20 mouse cellular contexts compared by ENCODE assay signal in genomic region chr16:96120022-96120623, GRCm38 (mm10). TPM values are rescaled to one million over a fixed set of nuclear protein-coding genes. Genes with fewer than 3 reads are reported as not detected.
DNase-seq lines count a peak whose midpoint lies in the region; ATAC-seq and TF ChIP-seq lines count a peak whose summit lies in the region.
"Had no signal": no experiment of that assay in that cellular context is flagged by ENCODE, and none has a peak within 500 bp of the region (broad histone marks: within the 10 kb centered on the region; RNA-seq: fewer than 3 reads in every experiment).

No protein-coding gene starts in this region.

- no peak for TF ChIP-seq POLR2A in MEL (IDR thresholded peaks at IDR 0.05; ENCODE audit: control insufficient read depth in 1 of 2, insufficient read depth in 1 of 2, low read depth in 1 of 2, low read length in 2 of 2, poor library complexity in 1 of 2)
- TF ChIP-seq POLR2A in bone marrow macrophage, adult 2 months (IDR thresholded peaks at IDR 0.05; ENCODE audit: borderline replicate concordance, low read depth, low read length) = no peak

- DNase-seq in MEL (ENCODE audit: low read depth, low spot score) = peak; percentile 59
- DNase-seq in stomach, postnatal 0 days (ENCODE audit: low spot score) = no peak
- no peak for DNase-seq in frontal cortex, postnatal 10 days (ENCODE audit: low spot score in 2 of 2)
- DNase-seq: adrenal gland, postnatal 36 days; cerebellum, adult 11 months; cerebellum, adult 8-10 months; cerebellum, postnatal 14 days; gastrocnemius, postnatal 36 days; heart, adult 11 months; heart, postnatal 36 days had no signal

- no peaks in the 10 kb centered on the region for H3K79me2 ChIP-seq in MEL (ENCODE audit: control insufficient read depth, insufficient read depth, low read length, poor library complexity)

- H3K27me3 ChIP-seq in intestine, embryonic 15.5 days (replicated peaks) = no peaks in the 10 kb centered on the region
- no peaks in the 10 kb centered on the region for H3K27me3 ChIP-seq in intestine, postnatal 0 days (replicated peaks; ENCODE audit: control insufficient read depth, insufficient read depth, low read length)
- no peaks in the 10 kb centered on the region for H3K27me3 ChIP-seq in MEL (ENCODE audit: control insufficient read depth in 1 of 2, insufficient read depth in 2 of 2, low read length in 2 of 2)
- no peaks in the 10 kb centered on the region for H3K27me3 ChIP-seq in stomach, postnatal 0 days (ENCODE audit: control insufficient read depth, insufficient read depth, low read length)
- H3K27me3 ChIP-seq: embryonic facial prominence, embryonic 13.5 days; forebrain, embryonic 12.5 days; heart, embryonic 13.5 days; hindbrain, embryonic 15.5 days had no signal

- peak; percentile 45; the same call in 1 of the 2 replicates for ATAC-seq in intestine, embryonic 15.5 days
- ATAC-seq in intestine, postnatal 0 days = no peak
- 0 out of 2 replicates have a peak, but pooled peaks have one; percentile 18 for ATAC-seq in stomach, postnatal 0 days (ENCODE audit: low FRiP score, low TSS enrichment)
- ATAC-seq in megakaryocyte, adult 5-6 weeks (ENCODE audit: poor library complexity, severe bottlenecking) = no peak
- ATAC-seq: forebrain, embryonic 16.5 days; inflammation-experienced regulatory T-cells, adult 6 months had no signal

- H3K9me3 ChIP-seq in intestine, embryonic 15.5 days = no peaks in the 10 kb centered on the region
- H3K9me3 ChIP-seq in intestine, postnatal 0 days (ENCODE audit: control insufficient read depth) = no peaks in the 10 kb centered on the region
- H3K9me3 ChIP-seq in MEL (replicated peaks; ENCODE audit: insufficient read depth, low read length) = no peaks in the 10 kb centered on the region
- no peaks in the 10 kb centered on the region for H3K9me3 ChIP-seq in stomach, postnatal 0 days (ENCODE audit: control insufficient read depth, low read length)
- H3K9me3 ChIP-seq: embryonic facial prominence, embryonic 13.5 days; forebrain, embryonic 12.5 days; heart, embryonic 13.5 days; hindbrain, embryonic 15.5 days had no signal

- no peak overlapping the region for H3K9ac ChIP-seq in intestine, embryonic 15.5 days
- H3K9ac ChIP-seq in intestine, postnatal 0 days (ENCODE audit: low read depth, low read length) = no peak overlapping the region
- no peak overlapping the region for H3K9ac ChIP-seq in MEL (ENCODE audit: control insufficient read depth, low read depth, low read length, poor library complexity, severe bottlenecking)
- no peak overlapping the region for H3K9ac ChIP-seq in stomach, postnatal 0 days (ENCODE audit: low read length)
- H3K9ac ChIP-seq: embryonic facial prominence, embryonic 13.5 days; forebrain, embryonic 12.5 days; heart, embryonic 13.5 days; hindbrain, embryonic 15.5 days had no signal

- no peak overlapping the region for H3K4me3 ChIP-seq in intestine, embryonic 15.5 days (replicated peaks)
- no peak overlapping the region for H3K4me3 ChIP-seq in intestine, postnatal 0 days (ENCODE audit: low read depth, low read length)
- H3K4me3 ChIP-seq in MEL (ENCODE audit: control insufficient read depth in 1 of 2, insufficient read depth in 1 of 2, low read depth in 2 of 2, low read length in 2 of 2) = no peak overlapping the region
- H3K4me3 ChIP-seq in bone marrow macrophage, adult 2 months (ENCODE audit: insufficient read depth, low read length) = no peak overlapping the region
- no peak overlapping the region for H3K4me3 ChIP-seq in stomach, postnatal 0 days (ENCODE audit: low read depth, low read length)
- H3K4me3 ChIP-seq: embryonic facial prominence, embryonic 13.5 days; forebrain, embryonic 12.5 days; heart, embryonic 13.5 days; hindbrain, embryonic 15.5 days had no signal

- no peak for TF ChIP-seq CTCF in intestine, postnatal 0 days (IDR thresholded peaks at IDR 0.05; ENCODE audit: low read depth)
- TF ChIP-seq CTCF in MEL (IDR thresholded peaks at IDR 0.05 in 2 of 3, conservative IDR thresholded peaks at IDR 0.05 in 1 of 3; ENCODE audit: control insufficient read depth in 1 of 3, insufficient read depth in 1 of 3, low read depth in 2 of 3, low read length in 3 of 3, poor library complexity in 1 of 3, severe bottlenecking in 1 of 3) = no peak
- no peak for TF ChIP-seq CTCF in bone marrow macrophage, adult 2 months (IDR thresholded peaks at IDR 0.05; ENCODE audit: low read depth, low read length)
- TF ChIP-seq CTCF in stomach, postnatal 0 days (IDR thresholded peaks at IDR 0.05; ENCODE audit: low read depth) = no peak

- no peaks in the 10 kb centered on the region for H3K4me1 ChIP-seq in intestine, embryonic 15.5 days (replicated peaks)
- H3K4me1 ChIP-seq in intestine, postnatal 0 days (replicated peaks; ENCODE audit: control insufficient read depth, insufficient read depth, low read length) = no peaks in the 10 kb centered on the region
- H3K4me1 ChIP-seq in MEL (ENCODE audit: control insufficient read depth in 1 of 2, insufficient read depth in 2 of 2, low read length in 2 of 2) = peaks cover 0 to 6% of the 10 kb centered on the region in 2 experiments; a peak in 1 of 4 replicates
- H3K4me1 ChIP-seq in bone marrow macrophage, adult 2 months (ENCODE audit: control insufficient read depth, insufficient read depth, low read length) = peaks cover 11% of the 10 kb centered on the region
- no peaks in the 10 kb centered on the region for H3K4me1 ChIP-seq in stomach, postnatal 0 days (replicated peaks; ENCODE audit: control insufficient read depth, insufficient read depth)

- no peak overlapping the region for H3K4me2 ChIP-seq in intestine, embryonic 15.5 days (replicated peaks)
- no peak overlapping the region for H3K4me2 ChIP-seq in intestine, postnatal 0 days (replicated peaks; ENCODE audit: low read depth)
- no peak overlapping the region for H3K4me2 ChIP-seq in stomach, postnatal 0 days (replicated peaks; ENCODE audit: low read depth)
- H3K4me2 ChIP-seq: embryonic facial prominence, embryonic 13.5 days; forebrain, embryonic 12.5 days; heart, embryonic 13.5 days; hindbrain, embryonic 15.5 days had no signal

- H3K27ac ChIP-seq in intestine, embryonic 15.5 days = no peak overlapping the region
- no peak overlapping the region for H3K27ac ChIP-seq in intestine, postnatal 0 days (ENCODE audit: low read depth, low read length)
- H3K27ac ChIP-seq in MEL (ENCODE audit: control insufficient read depth, low read depth, low read length) = no peak overlapping the region
- peak overlapping the region; percentile 6; the same call in 1 of the 2 replicates for H3K27ac ChIP-seq in bone marrow macrophage, adult 2 months (ENCODE audit: insufficient read depth, low read depth, low read length)
- no peak overlapping the region for H3K27ac ChIP-seq in stomach, postnatal 0 days (replicated peaks)
- H3K27ac ChIP-seq: embryonic facial prominence, embryonic 13.5 days; forebrain, embryonic 12.5 days; heart, embryonic 13.5 days; hindbrain, embryonic 15.5 days had no signal

- peaks cover 19% of the 10 kb centered on the region for H3K36me3 ChIP-seq in intestine, embryonic 15.5 days
- peaks cover 28% of the 10 kb centered on the region for H3K36me3 ChIP-seq in intestine, postnatal 0 days (ENCODE audit: control insufficient read depth, insufficient read depth)
- peaks cover 8 to 15% of the 10 kb centered on the region in 2 experiments for H3K36me3 ChIP-seq in MEL (ENCODE audit: control insufficient read depth in 1 of 2, insufficient read depth in 2 of 2, low read length in 2 of 2)
- H3K36me3 ChIP-seq in stomach, postnatal 0 days (ENCODE audit: control insufficient read depth, insufficient read depth, low read length) = peaks cover 13% of the 10 kb centered on the region

- TF ChIP-seq EP300 in MEL (IDR thresholded peaks at IDR 0.05; ENCODE audit: low read depth in 1 of 2, low read length in 2 of 2) = no peak
- no peak for TF ChIP-seq EP300 in stomach, postnatal 0 days (optimal IDR thresholded peaks at IDR 0.05)

- WGBS in intestine, embryonic 15.5 days = 57% methylated on average over 4 of the region's 4 CpGs
- WGBS in intestine, postnatal 0 days = 56% methylated on average over 4 of the region's 4 CpGs
- 47% methylated on average over 4 of the region's 4 CpGs for WGBS in stomach, postnatal 0 days

- TF ChIP-seq RAD21 in MEL (IDR thresholded peaks at IDR 0.05; ENCODE audit: low read depth, low read length) = no peak

RNA-seq across cellular contexts. Expression of gene Hmgn1, which starts 7.4 kb away (rescaled TPM):
- 489 and 623 TPM in 2 replicates for polyA plus RNA-seq in intestine, embryonic 15.5 days (2015; fragmentation: Nextera tagmentation; extraction: Ambion mirVana)
- 200 and 202 TPM in 2 replicates for polyA plus RNA-seq in intestine, postnatal 0 days (2015; fragmentation: Nextera tagmentation; extraction: Ambion mirVana)
- total RNA-seq in MEL (2012; rRNA removed) = 185 and 186 TPM in 2 replicates
- 100 to 1,000 TPM; 246 to 778 TPM for polyA plus RNA-seq in MEL (2012; ENCODE audit: insufficient read depth in 1 of 2, insufficient read length in 2 of 2, low read depth in 1 of 2, low replicate concordance in 2 of 2, missing spikeins in 1 of 2)
- polyA plus RNA-seq in bone marrow macrophage, adult 2 months (2012; ENCODE audit: insufficient read depth, insufficient read length, missing spikeins) = 59.3 and 68.7 TPM in 2 replicates
- polyA plus RNA-seq in stomach, postnatal 0 days (2015; fragmentation: Nextera tagmentation; extraction: Ambion mirVana) = 334 and 365 TPM in 2 replicates
- total RNA-seq in megakaryocyte, adult 5-6 weeks (2015) = 41.8 and 53.3 TPM in 2 replicates
- 71.5 and 75.2 TPM in 2 replicates for total RNA-seq in megakaryocyte, adult 5-6 weeks (2017)

RNA-seq across cellular contexts. Expression of gene Wrb, which starts 25.1 kb away (rescaled TPM):
- polyA plus RNA-seq in intestine, embryonic 15.5 days (2015; fragmentation: Nextera tagmentation; extraction: Ambion mirVana) = 56.4 and 61.6 TPM in 2 replicates
- polyA plus RNA-seq in intestine, postnatal 0 days (2015; fragmentation: Nextera tagmentation; extraction: Ambion mirVana) = 18.3 and 18.5 TPM in 2 replicates
- 36.7 and 50.2 TPM in 2 replicates for total RNA-seq in MEL (2012; rRNA removed)
- 10 to 100 TPM in 1 of 2 experiments, not detected in 1; 41.6 TPM for polyA plus RNA-seq in MEL (2012; ENCODE audit: insufficient read depth in 1 of 2, insufficient read length in 2 of 2, low read depth in 1 of 2, low replicate concordance in 2 of 2, missing spikeins in 1 of 2)
- 11.0 and 12.8 TPM in 2 replicates for polyA plus RNA-seq in bone marrow macrophage, adult 2 months (2012; ENCODE audit: insufficient read depth, insufficient read length, missing spikeins)
- 29.9 and 33.1 TPM in 2 replicates for polyA plus RNA-seq in stomach, postnatal 0 days (2015; fragmentation: Nextera tagmentation; extraction: Ambion mirVana)
- total RNA-seq in megakaryocyte, adult 5-6 weeks (2015) = 4.4 and 5.5 TPM in 2 replicates
- 6.0 and 7.1 TPM in 2 replicates for total RNA-seq in megakaryocyte, adult 5-6 weeks (2017)

RNA-seq across cellular contexts. Expression of gene Brwd1, which starts 37.8 kb away (rescaled TPM):
- 62.3 and 64.7 TPM in 2 replicates for polyA plus RNA-seq in intestine, embryonic 15.5 days (2015; fragmentation: Nextera tagmentation; extraction: Ambion mirVana)
- 19.9 and 23.3 TPM in 2 replicates for polyA plus RNA-seq in intestine, postnatal 0 days (2015; fragmentation: Nextera tagmentation; extraction: Ambion mirVana)
- 33.7 and 41.0 TPM in 2 replicates for total RNA-seq in MEL (2012; rRNA removed)
- polyA plus RNA-seq in MEL (2012; ENCODE audit: insufficient read depth in 1 of 2, insufficient read length in 2 of 2, low read depth in 1 of 2, low replicate concordance in 2 of 2, missing spikeins in 1 of 2) = 10 to 100 TPM; 27.1 to 77.1 TPM
- polyA plus RNA-seq in bone marrow macrophage, adult 2 months (2012; ENCODE audit: insufficient read depth, insufficient read length, missing spikeins) = 34.6 and 34.8 TPM in 2 replicates
- 29.1 and 31.6 TPM in 2 replicates for polyA plus RNA-seq in stomach, postnatal 0 days (2015; fragmentation: Nextera tagmentation; extraction: Ambion mirVana)
- total RNA-seq in megakaryocyte, adult 5-6 weeks (2015) = 17.0 and 28.7 TPM in 2 replicates
- 32.3 and 34.6 TPM in 2 replicates for total RNA-seq in megakaryocyte, adult 5-6 weeks (2017)

Comparison
In these comparisons a context has a peak if more than half of its experiments do, and no peak if none do; other contexts are left out.
1. ATAC-seq: peak in intestine, embryonic 15.5 days (single experiment) and stomach, postnatal 0 days (single experiment); none in intestine, postnatal 0 days (single experiment) and megakaryocyte, adult 5-6 weeks (single experiment).